Mouse (Mus musculus) heart, embryonic 12.5 days (tissue): ENCODE data around the gene Grik4. TPM values are rescaled to one million over a fixed set of nuclear protein-coding genes. Genes with fewer than 3 reads are reported as not detected.

Experiments
- ATAC-seq: fragments of 200-750 bp; cut with Nextera tagmentation; 2 replicates; pipeline ENCODE4 v1.8.0; 2017; ENCODE audit warnings: moderate TSS enrichment, moderate library complexity; ENCODE audit not compliant: insufficient number of reproducible peaks, low FRiP score
- H3K27ac ChIP-seq: fragments of 300-500 bp; sonication (generic); 2 replicates; pipeline ENCODE4 v1.5.1; 2016; ENCODE audit warnings: mild to moderate bottlenecking, moderate library complexity; ENCODE audit not compliant: poor library complexity, severe bottlenecking
- H3K27me3 ChIP-seq: fragments of 300-500 bp; sonication (generic); replicated peaks from 2 replicates; pipeline ENCODE4 v1.6.1; 2016; ENCODE audit warnings: mild to moderate bottlenecking, moderate library complexity
- H3K36me3 ChIP-seq: fragments of 300-500 bp; sonication (generic); 2 replicates; pipeline ENCODE4 v1.6.1; 2016; ENCODE audit warnings: mild to moderate bottlenecking, moderate library complexity
- H3K4me1 ChIP-seq: fragments of 300-500 bp; sonication (generic); replicated peaks from 2 replicates; pipeline ENCODE4 v1.6.1; 2016; ENCODE audit warnings: mild to moderate bottlenecking
- H3K4me2 ChIP-seq: fragments of 300-500 bp; sonication (generic); 2 replicates; pipeline ENCODE4 v1.6.1; 2016; ENCODE audit warnings: mild to moderate bottlenecking, moderate library complexity
- H3K4me3 ChIP-seq: fragments of 300-500 bp; sonication (generic); 2 replicates; pipeline ENCODE4 v1.5.1; 2016; ENCODE audit warnings: mild to moderate bottlenecking
- H3K9ac ChIP-seq: fragments of 300-500 bp; sonication (generic); 2 replicates; pipeline ENCODE4 v1.6.1; 2016; ENCODE audit warnings: mild to moderate bottlenecking, moderate library complexity
- H3K9me3 ChIP-seq: fragments of 300-500 bp; sonication (generic); replicated peaks from 2 replicates; pipeline ENCODE4 v1.6.1; 2016; ENCODE audit warnings: mild to moderate bottlenecking, moderate library complexity
- WGBS: fragments of 180-500 bp; shearing (Covaris S2); methylation state at CpG from one replicate; pipeline ENCODE4 v1.1.7; 2016; 5-methylcytosine and 5-hydroxymethylcytosine counted together
- polyA plus RNA-seq: library from polyadenylated mRNA; unstranded; fragments of >200 nt; fragmentation: Nextera tagmentation; extraction: Ambion mirVana; gene quantifications from 2 replicates; pipeline ENCODE4 v1.2.1, GENCODE M21; 2016

The Grik4 gene
- polyA plus RNA-seq, 1 experiment from 2014 or later, result 0.42 TPM

GRCm38 (mm10) chr9:42518163-42518562 lies 426.1 kb downstream of the Grik4 start:
- H3K4me2 ChIP-seq, result no peak overlapping the region
- no peaks in the 10 kb centered on the region for H3K9me3 ChIP-seq
- H3K36me3 ChIP-seq, result no peaks in the 10 kb centered on the region
- peaks cover 52% of the 10 kb centered on the region for H3K27me3 ChIP-seq
- ATAC-seq, result no peak
- 79% methylated on average over 14 of the region's 14 CpGs for WGBS
- no peak overlapping the region for H3K4me3 ChIP-seq
- H3K27ac ChIP-seq, result no peak overlapping the region
- no peak overlapping the region for H3K9ac ChIP-seq
- H3K4me1 ChIP-seq, result 0 out of 2 replicates have a peak, but pooled peaks cover 12% of the 10 kb centered on the region

- Histone ChIP-seq H3K4me1 (0 out of 2 replicates have a peak, but pooled peaks cover 9% of the 10 kb centered on the region), H3K27me3 (peaks cover 24% of the 10 kb centered on the region; the same call in 1 of the 2 replicates), H3K27ac (no peak overlapping the region), H3K9me3 (no peaks in the 10 kb centered on the region), H3K36me3 (no peaks in the 10 kb centered on the region), H3K9ac (no peak overlapping the region), H3K4me3 (no peak overlapping the region), H3K4me2 (no peak overlapping the region)
- ATAC-seq, result no peak
- WGBS, result 77% methylated on average over 5 of the region's 5 CpGs
These were observed 431.1 kb downstream of the Grik4 start for GRCm38 (mm10) chr9:42513159-42513558.

GRCm38 (mm10) chr9:42512312-42512711 lies 432.0 kb downstream of the Grik4 start:
- whole genome bisulfite sequencing, result 62% methylated on average over 4 of the region's 4 CpGs
- no peaks in the 10 kb centered on the region for H3K9me3 ChIP-seq
- H3K4me3 ChIP-seq, result no peak overlapping the region
- H3K27ac ChIP-seq, result no peak overlapping the region
- H3K4me1 ChIP-seq, result 0 out of 2 replicates have a peak, but pooled peaks cover 9% of the 10 kb centered on the region
- no peak overlapping the region for H3K9ac ChIP-seq
- peaks cover 22% of the 10 kb centered on the region; the same call in 1 of the 2 replicates for H3K27me3 ChIP-seq
- no peak overlapping the region for H3K4me2 ChIP-seq
- H3K36me3 ChIP-seq, result no peaks in the 10 kb centered on the region
- no peak for ATAC-seq

- 69% methylated on average over 7 of the region's 7 CpGs for WGBS
- no peak for ATAC-seq
- Histone ChIP-seq H3K27ac (no peak overlapping the region), H3K4me2 (no peak overlapping the region), H3K27me3 (peaks cover 14% of the 10 kb centered on the region; the same call in 1 of the 2 replicates), H3K4me3 (no peak overlapping the region), H3K4me1 (no peaks in the 10 kb centered on the region), H3K9ac (no peak overlapping the region), H3K9me3 (no peaks in the 10 kb centered on the region), H3K36me3 (no peaks in the 10 kb centered on the region)
These were observed 436.1 kb downstream of the Grik4 start for GRCm38 (mm10) chr9:42508235-42508634.

- Histone ChIP-seq H3K4me1 (no peaks in the 10 kb centered on the region), H3K4me3 (no peak within 1 kb of the TSS), H3K27me3 (peaks cover 14% of the 10 kb centered on the region; the same call in 1 of the 2 replicates), H3K27ac (no peak within 1 kb of the TSS), H3K9me3 (no peaks in the 10 kb centered on the region), H3K4me2 (no peak within 1 kb of the TSS), H3K9ac (no peak within 1 kb of the TSS), H3K36me3 (no peaks in the 10 kb centered on the region)
- WGBS, result 78% methylated on average over 6 of the region's 6 CpGs
- no peak for ATAC-seq
These were observed 436.6 kb downstream of the Grik4 start, which contains the start of gene Tbcel for GRCm38 (mm10) chr9:42507709-42508108. Gene Tbcel, minus strand, starts transcription at chr9:42507809.

GRCm38 (mm10) chr9:42507022-42507421 lies 437.3 kb downstream of the Grik4 start:
- no peak overlapping the region for H3K9ac ChIP-seq
- no peak overlapping the region for H3K4me3 ChIP-seq
- no peaks in the 10 kb centered on the region for H3K4me1 ChIP-seq
- no peak overlapping the region for H3K4me2 ChIP-seq
- WGBS, result 54% methylated on average over 1 of the region's 1 CpGs
- peaks cover 21% of the 10 kb centered on the region; the same call in 1 of the 2 replicates for H3K27me3 ChIP-seq
- no peak overlapping the region for H3K27ac ChIP-seq
- H3K36me3 ChIP-seq, result no peaks in the 10 kb centered on the region
- no peaks in the 10 kb centered on the region for H3K9me3 ChIP-seq
- no peak for ATAC-seq

- no peak overlapping the region for H3K27ac ChIP-seq
- no peak for ATAC-seq
- H3K4me3 ChIP-seq, result no peak overlapping the region
- H3K9me3 ChIP-seq, result no peaks in the 10 kb centered on the region
- H3K36me3 ChIP-seq, result no peaks in the 10 kb centered on the region
- H3K9ac ChIP-seq, result no peak overlapping the region
- H3K4me1 ChIP-seq, result no peaks in the 10 kb centered on the region
- WGBS, result 78% methylated on average over 3 of the region's 3 CpGs
- no peak overlapping the region for H3K4me2 ChIP-seq
- H3K27me3 ChIP-seq, result peaks cover 21% of the 10 kb centered on the region; the same call in 1 of the 2 replicates
These were observed 439.3 kb downstream of the Grik4 start for GRCm38 (mm10) chr9:42504971-42505510.

- H3K36me3 ChIP-seq, result no peaks in the 10 kb centered on the region
- no peaks in the 10 kb centered on the region for H3K4me1 ChIP-seq
- ATAC-seq, result no peak
- H3K27ac ChIP-seq, result no peak overlapping the region
- no peak overlapping the region for H3K4me3 ChIP-seq
- peaks cover 21% of the 10 kb centered on the region; the same call in 1 of the 2 replicates for H3K27me3 ChIP-seq
- H3K4me2 ChIP-seq, result no peak overlapping the region
- H3K9me3 ChIP-seq, result no peaks in the 10 kb centered on the region
- WGBS, result 86% methylated on average over 11 of the region's 11 CpGs
- H3K9ac ChIP-seq, result no peak overlapping the region
These were observed 439.7 kb downstream of the Grik4 start for GRCm38 (mm10) chr9:42504559-42504958.

- no peaks in the 10 kb centered on the region for H3K4me1 ChIP-seq
- no peak overlapping the region for H3K4me3 ChIP-seq
- no peak overlapping the region for H3K27ac ChIP-seq
- no peak overlapping the region for H3K4me2 ChIP-seq
- H3K9ac ChIP-seq, result no peak overlapping the region
- peaks cover 18% of the 10 kb centered on the region; the same call in 1 of the 2 replicates for H3K27me3 ChIP-seq
- no peaks in the 10 kb centered on the region for H3K36me3 ChIP-seq
- no peak for ATAC-seq
- 80% methylated on average over 4 of the region's 4 CpGs for WGBS
- H3K9me3 ChIP-seq, result no peaks in the 10 kb centered on the region
These were observed 440.6 kb downstream of the Grik4 start for GRCm38 (mm10) chr9:42503709-42504108.

GRCm38 (mm10) chr9:42496296-42496695 lies 448.0 kb downstream of the Grik4 start:
- Histone ChIP-seq H3K36me3 (no peaks in the 10 kb centered on the region), H3K4me2 (no peak overlapping the region), H3K9me3 (peaks cover 8% of the 10 kb centered on the region), H3K27ac (no peak overlapping the region), H3K27me3 (peaks cover 10% of the 10 kb centered on the region; the same call in 1 of the 2 replicates), H3K4me3 (no peak overlapping the region), H3K4me1 (no peaks in the 10 kb centered on the region), H3K9ac (no peak overlapping the region)
- no peak for ATAC-seq
- 42% methylated on average over 2 of the region's 2 CpGs for WGBS

GRCm38 (mm10) chr9:42491780-42492179 lies 452.5 kb downstream of the Grik4 start:
- H3K9me3 ChIP-seq, result peaks cover 2% of the 10 kb centered on the region
- no peaks in the 10 kb centered on the region for H3K4me1 ChIP-seq
- H3K9ac ChIP-seq, result no peak overlapping the region
- H3K4me3 ChIP-seq, result no peak overlapping the region
- H3K27ac ChIP-seq, result no peak overlapping the region
- H3K36me3 ChIP-seq, result no peaks in the 10 kb centered on the region
- 83% methylated on average over 9 of the region's 9 CpGs for WGBS
- H3K27me3 ChIP-seq, result peaks cover 32% of the 10 kb centered on the region
- ATAC-seq, result no peak
- no peak overlapping the region for H3K4me2 ChIP-seq
